Mouse (Mus musculus): ENCODE results near the gene Gabbr2.

DNA sequence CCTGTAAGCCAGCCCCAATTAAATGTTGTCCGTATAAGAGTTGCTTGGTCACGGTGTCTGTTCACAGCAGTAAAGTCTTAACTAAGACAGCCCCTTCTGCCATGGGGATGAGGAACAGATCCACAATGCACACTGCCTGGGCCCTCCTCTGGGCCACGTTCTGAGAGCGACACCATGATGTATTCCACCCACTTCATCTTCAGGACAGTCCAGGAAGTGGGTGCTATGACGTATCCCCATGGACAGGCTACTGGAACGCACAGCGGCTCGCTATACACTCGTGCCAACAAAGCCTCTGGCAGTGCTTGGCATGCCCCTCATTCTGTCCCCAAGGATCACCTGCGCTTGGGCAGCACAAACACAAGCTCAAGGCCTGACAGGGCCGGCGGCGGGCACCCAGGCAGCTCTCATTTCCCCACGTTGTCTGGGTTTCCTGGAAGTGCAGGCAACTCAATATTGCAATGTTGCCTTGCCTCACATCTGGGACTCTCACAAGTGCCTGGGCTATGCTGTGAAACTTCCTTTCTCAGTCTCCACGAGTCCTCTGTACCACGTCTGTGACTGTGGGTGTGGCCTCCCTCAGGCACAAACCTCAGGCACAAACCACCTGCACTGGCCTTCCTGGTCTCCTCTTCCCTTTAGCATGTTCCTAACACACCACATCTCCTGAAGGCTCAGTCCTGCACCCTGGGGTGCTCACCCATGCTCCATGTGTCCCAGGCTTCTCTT, 355.8 kb downstream of the Gabbr2 start:
- no peak for TF ChIP-seq GATA1 (IDR thresholded peaks at IDR 0.05; ENCODE audit: borderline replicate concordance, low read length)
- no peak for TF ChIP-seq FLI1 (IDR thresholded peaks at IDR 0.05; ENCODE audit: low read length)

All from megakaryocyte, embryonic 14.5 days (primary cell).